Mouse (Mus musculus): ENCODE data around the gene Jak1. TPM values are rescaled to one million over a fixed set of nuclear protein-coding genes. Genes with fewer than 3 reads are reported as not detected.

The Jak1 gene
- total RNA-seq, 1 experiment = 22.5 TPM

- Histone ChIP-seq H3K4me1 (ENCODE audit: control insufficient read depth in 2 of 2, insufficient read depth in 2 of 2, low read length in 2 of 2, poor library complexity in 1 of 2) (no peaks in the 10 kb centered on the region), H3K4me3 (ENCODE audit: insufficient read depth in 1 of 2, low read depth in 1 of 2, low read length in 2 of 2, poor library complexity in 1 of 2, severe bottlenecking in 1 of 2) (peak overlapping the region; percentile 95 to 98), H3K27ac (ENCODE audit: insufficient read depth, low read depth, low read length, poor library complexity, severe bottlenecking) (no peak overlapping the region), H3K9ac (ENCODE audit: insufficient read depth, low read depth, low read length, poor library complexity, severe bottlenecking) (peak overlapping the region; percentile 89), H3K36me3 (ENCODE audit: control insufficient read depth, insufficient read depth, low read length, poor library complexity, severe bottlenecking) (no peaks in the 10 kb centered on the region), H3K9me3 (ENCODE audit: control insufficient read depth, insufficient read depth, low read depth, low read length) (no peaks in the 10 kb centered on the region)
- peak; percentile 17 for DNase-seq (ENCODE audit: low read depth, low spot score)
- in situ Hi-C loops (cut with MboI; ENCODE audit: low sequenced_read_pairs in 2 of 2, unreplicated experiment in 2 of 2) = no loop called here
- TF ChIP-seq ZC3H11A (IDR thresholded peaks at IDR 0.05; ENCODE audit: borderline replicate concordance, low read depth, low read length) (no peak), CHD2 (IDR thresholded peaks at IDR 0.05; ENCODE audit: low read depth, low read length) (no peak), HCFC1 (IDR thresholded peaks at IDR 0.05; ENCODE audit: borderline replicate concordance, insufficient read depth, low read length) (no peak), MAFK (IDR thresholded peaks at IDR 0.05; ENCODE audit: insufficient read depth, low read depth, low read length) (no peak), ZNF384 (IDR thresholded peaks at IDR 0.05; ENCODE audit: low read depth, low read length) (no peak)
Observed at GRCm38 (mm10) chr4:101263968-101264740, 928 bp downstream of the Jak1 start.

- TF ChIP-seq ZC3H11A (IDR thresholded peaks at IDR 0.05; ENCODE audit: borderline replicate concordance, low read depth, low read length) (no peak), MAFK (IDR thresholded peaks at IDR 0.05; ENCODE audit: insufficient read depth, low read depth, low read length) (no peak), CHD2 (IDR thresholded peaks at IDR 0.05; ENCODE audit: low read depth, low read length) (no peak), HCFC1 (IDR thresholded peaks at IDR 0.05; ENCODE audit: borderline replicate concordance, insufficient read depth, low read length) (no peak), ZNF384 (IDR thresholded peaks at IDR 0.05; ENCODE audit: low read depth, low read length) (no peak)
- H3K4me3 ChIP-seq (ENCODE audit: insufficient read depth in 1 of 2, low read depth in 1 of 2, low read length in 2 of 2, poor library complexity in 1 of 2, severe bottlenecking in 1 of 2) = no peak overlapping the region
- in situ Hi-C loops (cut with MboI; ENCODE audit: low sequenced_read_pairs in 2 of 2, unreplicated experiment in 2 of 2) = no loop called here
Observed at GRCm38 (mm10) chr4:101261596-101261995, 3.5 kb downstream of the Jak1 start.

GRCm38 (mm10) chr4:101260744-101261291, 4.3 kb downstream of the Jak1 start:
- no peak overlapping the region for H3K9ac ChIP-seq (ENCODE audit: insufficient read depth, low read depth, low read length, poor library complexity, severe bottlenecking)
- DNase-seq (ENCODE audit: low read depth, low spot score) = no peak
- TF ChIP-seq CHD2 (IDR thresholded peaks at IDR 0.05; ENCODE audit: low read depth, low read length) (no peak), ZNF384 (IDR thresholded peaks at IDR 0.05; ENCODE audit: low read depth, low read length) (no peak), ZC3H11A (IDR thresholded peaks at IDR 0.05; ENCODE audit: borderline replicate concordance, low read depth, low read length) (no peak), HCFC1 (IDR thresholded peaks at IDR 0.05; ENCODE audit: borderline replicate concordance, insufficient read depth, low read length) (no peak), MAFK (IDR thresholded peaks at IDR 0.05; ENCODE audit: insufficient read depth, low read depth, low read length) (no peak)
- no peaks in the 10 kb centered on the region for H3K4me1 ChIP-seq (ENCODE audit: control insufficient read depth in 2 of 2, insufficient read depth in 2 of 2, low read length in 2 of 2, poor library complexity in 1 of 2)
- no peaks in the 10 kb centered on the region for H3K36me3 ChIP-seq (ENCODE audit: control insufficient read depth, insufficient read depth, low read length, poor library complexity, severe bottlenecking)
- no peaks in the 10 kb centered on the region for H3K9me3 ChIP-seq (ENCODE audit: control insufficient read depth, insufficient read depth, low read depth, low read length)
- in situ Hi-C loops (cut with MboI; ENCODE audit: low sequenced_read_pairs in 2 of 2, unreplicated experiment in 2 of 2) = no loop called here
- no peak overlapping the region for H3K27ac ChIP-seq (ENCODE audit: insufficient read depth, low read depth, low read length, poor library complexity, severe bottlenecking)
- H3K4me3 ChIP-seq (ENCODE audit: insufficient read depth in 1 of 2, low read depth in 1 of 2, low read length in 2 of 2, poor library complexity in 1 of 2, severe bottlenecking in 1 of 2) = no peak overlapping the region

More at GRCm38 (mm10) chr4:101261596-101261995, 3.5 kb downstream of the Jak1 start:
- Histone ChIP-seq H3K4me1 (ENCODE audit: control insufficient read depth in 2 of 2, insufficient read depth in 2 of 2, low read length in 2 of 2, poor library complexity in 1 of 2) (no peaks in the 10 kb centered on the region), H3K36me3 (ENCODE audit: control insufficient read depth, insufficient read depth, low read length, poor library complexity, severe bottlenecking) (no peaks in the 10 kb centered on the region), H3K9me3 (ENCODE audit: control insufficient read depth, insufficient read depth, low read depth, low read length) (no peaks in the 10 kb centered on the region), H3K27ac (ENCODE audit: insufficient read depth, low read depth, low read length, poor library complexity, severe bottlenecking) (no peak overlapping the region), H3K9ac (ENCODE audit: insufficient read depth, low read depth, low read length, poor library complexity, severe bottlenecking) (no peak overlapping the region)
- DNase-seq (ENCODE audit: low read depth, low spot score) = no peak

GRCm38 (mm10) chr4:101256526-101257210, 8.4 kb downstream of the Jak1 start:
- TF ChIP-seq ZNF384 (IDR thresholded peaks at IDR 0.05; ENCODE audit: low read depth, low read length) (no peak), HCFC1 (IDR thresholded peaks at IDR 0.05; ENCODE audit: borderline replicate concordance, insufficient read depth, low read length) (no peak), MAFK (IDR thresholded peaks at IDR 0.05; ENCODE audit: insufficient read depth, low read depth, low read length) (no peak), ZC3H11A (IDR thresholded peaks at IDR 0.05; ENCODE audit: borderline replicate concordance, low read depth, low read length) (no peak), CHD2 (IDR thresholded peaks at IDR 0.05; ENCODE audit: low read depth, low read length) (no peak)
- 0 out of 4 replicates have a peak, but pooled peaks cover 0 to 3% of the 10 kb centered on the region in 2 experiments for H3K4me1 ChIP-seq (ENCODE audit: control insufficient read depth in 2 of 2, insufficient read depth in 2 of 2, low read length in 2 of 2, poor library complexity in 1 of 2)
- in situ Hi-C loops (cut with MboI; ENCODE audit: low sequenced_read_pairs in 2 of 2, unreplicated experiment in 2 of 2) = no loop called here

More at GRCm38 (mm10) chr4:101256526-101257210, 8.4 kb downstream of the Jak1 start:
- Histone ChIP-seq H3K36me3 (ENCODE audit: control insufficient read depth, insufficient read depth, low read length, poor library complexity, severe bottlenecking) (no peaks in the 10 kb centered on the region), H3K4me3 (ENCODE audit: insufficient read depth in 1 of 2, low read depth in 1 of 2, low read length in 2 of 2, poor library complexity in 1 of 2, severe bottlenecking in 1 of 2) (no peak overlapping the region), H3K9ac (ENCODE audit: insufficient read depth, low read depth, low read length, poor library complexity, severe bottlenecking) (no peak overlapping the region), H3K27ac (ENCODE audit: insufficient read depth, low read depth, low read length, poor library complexity, severe bottlenecking) (no peak overlapping the region), H3K9me3 (ENCODE audit: control insufficient read depth, insufficient read depth, low read depth, low read length) (no peaks in the 10 kb centered on the region)
- DNase-seq (ENCODE audit: low read depth, low spot score) = no peak
